Mouse (Mus musculus) stomach, postnatal 0 days (tissue): Measurements from ENCODE around the gene Mmp15.
A peak's percentile ranks its signal among the peaks of the same experiment; 100 is the strongest.

ENCODE experiments used
- CTCF ChIP-seq: IDR thresholded peaks from 2 replicates; pipeline ENCODE4 v1.5.1; 2016; ENCODE audit warnings: antibody characterized with exemption, low read depth, mild to moderate bottlenecking, moderate library complexity
- EP300 ChIP-seq: optimal IDR thresholded peaks from 2 replicates; pipeline ENCODE3; 2016; ENCODE audit warnings: antibody characterized with exemption

- peak; percentile 87 for TF ChIP-seq CTCF
- no peak for TF ChIP-seq EP300
Observed at GRCm38 (mm10) chr8:95346643-95347545, 5.2 kb upstream of the Mmp15 start.
